Mouse (Mus musculus) olfactory bulb, adult 2 months (tissue): Measurements from ENCODE around the gene Lipe.
"Not testable (repeated sequence)": the region's sequence is repeated elsewhere in the genome, so short reads cannot be mapped to it uniquely, and the experiment has no call there.

Experiments used
- CTCF ChIP-seq: fragments of 200-500 bp; IDR thresholded peaks from 2 replicates; pipeline ENCODE4 v1.5.1; 2012; ENCODE audit warnings: low read depth, mild to moderate bottlenecking, low read length, moderate library complexity; ENCODE audit not compliant: insufficient read depth
- POLR2A ChIP-seq: fragments of 200-500 bp; IDR thresholded peaks from 2 replicates; pipeline ENCODE4 v1.6.1; 2012; ENCODE audit warnings: mild to moderate bottlenecking, low read depth, low read length, moderate library complexity; ENCODE audit not compliant: insufficient read depth

GRCm38 (mm10) chr7:25399028-25399427, 518 bp upstream of the Lipe start:
- not testable (repeated sequence) for TF ChIP-seq CTCF, POLR2A
